Mouse (Mus musculus): ENCODE results near the gene Gbe1.

The Gbe1 gene

GRCm38 (mm10) chr16:70568341-70569265 lies 254.9 kb downstream of the Gbe1 start:
- peak; percentile 48 for DNase-seq (ENCODE audit: low read depth, low spot score)

- no peak for DNase-seq (ENCODE audit: low read depth, low spot score)
These were observed 272.2 kb downstream of the Gbe1 start for GRCm38 (mm10) chr16:70585964-70586363.

- DNase-seq (ENCODE audit: low read depth, low spot score), result no peak
These were observed 288.6 kb downstream of the Gbe1 start for GRCm38 (mm10) chr16:70602326-70602725.

GRCm38 (mm10) chr16:70608358-70608757 lies 294.6 kb downstream of the Gbe1 start:
- no peak for DNase-seq (ENCODE audit: low read depth, low spot score)

DNA sequence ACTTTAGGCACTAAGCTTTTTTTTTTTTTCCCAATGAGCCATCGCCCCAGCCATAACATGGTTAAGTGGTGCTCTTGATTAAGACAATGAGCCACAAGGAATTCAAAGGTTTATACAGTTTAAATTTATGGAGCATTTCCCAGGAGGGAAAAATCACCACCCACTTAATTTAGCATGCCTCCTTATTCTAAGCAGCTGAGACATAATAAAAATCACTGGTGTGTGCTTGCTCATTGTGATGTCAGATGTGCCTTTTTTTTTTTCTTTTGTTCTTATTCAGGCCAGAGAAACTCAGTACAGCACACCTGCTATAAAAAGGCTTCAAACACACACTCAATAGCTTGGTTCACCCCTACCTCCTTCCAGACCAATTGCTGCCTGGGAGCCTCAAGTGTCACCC lies 303.9 kb downstream of the Gbe1 start:
- DNase-seq (ENCODE audit: low read depth, low spot score), result no peak

GRCm38 (mm10) chr16:70618168-70618567 lies 304.4 kb downstream of the Gbe1 start:
- DNase-seq (ENCODE audit: low read depth, low spot score), result no peak
